Mouse (Mus musculus): ENCODE measurements around the gene Vta1. TPM values are rescaled to one million over a fixed set of nuclear protein-coding genes. Genes with fewer than 3 reads are reported as not detected.
A peak's percentile ranks its signal among the peaks of the same experiment; 100 is the strongest.

Gene Vta1
- 80.4 TPM for polyA plus RNA-seq (2012; fragmentation: generic; extraction: Trizol)

DNA sequence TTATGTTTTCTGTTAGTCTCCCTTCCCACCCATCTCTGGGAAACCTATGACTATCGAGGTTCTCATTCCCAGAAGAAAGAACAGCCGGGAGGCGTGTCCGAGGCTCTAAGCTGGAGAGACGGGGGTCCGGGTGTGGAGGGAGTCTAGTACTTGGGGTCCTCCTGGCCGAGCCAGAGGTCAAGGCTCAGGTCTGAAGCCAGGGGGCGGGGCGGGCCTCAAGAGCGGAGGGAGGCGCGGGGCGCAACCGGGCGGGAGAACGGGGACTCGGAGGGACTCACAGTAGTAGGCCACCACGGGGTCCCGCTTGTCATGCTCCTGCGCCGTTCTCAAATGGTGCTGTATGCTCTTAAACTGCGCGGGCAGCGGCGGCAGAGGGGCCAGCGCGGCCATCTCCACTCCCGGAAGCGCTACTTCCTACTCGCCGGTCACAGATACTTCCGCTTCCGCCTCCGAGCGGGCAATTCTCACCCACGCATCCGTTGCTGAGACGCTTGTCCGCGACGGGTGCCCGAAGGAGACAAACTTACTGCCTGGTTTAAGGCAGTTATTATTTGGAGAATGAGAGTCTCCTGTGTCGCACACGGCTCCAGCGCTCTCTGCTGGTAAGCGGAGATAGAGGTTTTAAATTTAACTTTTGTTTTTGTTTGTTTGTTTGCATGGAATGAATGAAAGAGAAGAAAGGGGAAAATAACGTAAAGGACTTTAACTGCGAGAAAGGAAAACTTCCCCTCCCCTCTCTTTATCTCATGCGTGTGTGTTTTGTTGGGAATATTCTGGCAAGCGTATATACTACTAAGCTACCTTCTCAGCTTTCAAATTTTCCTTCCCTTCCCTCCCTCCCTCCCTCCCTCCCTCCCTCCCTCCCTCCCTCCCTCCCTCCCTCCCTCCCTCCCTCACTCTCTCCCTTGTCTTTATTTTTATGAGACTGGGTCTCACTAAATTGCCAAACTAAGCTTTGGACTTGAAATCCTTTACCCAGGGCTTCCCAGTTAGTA, at the start of gene Vta1, which contains the start of gene Nmbr:
Gene Vta1, minus strand, starts transcription at position 489 of the 995 bp plus-strand sequence.
Gene Nmbr, plus strand, starts transcription at position 520 of the 995 bp plus-strand sequence.
- no peaks in the 10 kb centered on the region for H3K36me3 ChIP-seq (ENCODE audit: control insufficient read depth, insufficient read depth)
- peak within 1 kb of the TSS; percentile 88 for H3K4me2 ChIP-seq (ENCODE audit: low read depth)
- no peaks in the 10 kb centered on the region for H3K27me3 ChIP-seq (ENCODE audit: control insufficient read depth, insufficient read depth, insufficient read length)
- H3K79me2 ChIP-seq (ENCODE audit: control insufficient read depth, insufficient read depth): peaks cover 46% of the 10 kb centered on the region
- H3ac ChIP-seq (ENCODE audit: control insufficient read depth, insufficient read length): peak within 1 kb of the TSS; percentile 9
- TF ChIP-seq MYOD1 (IDR thresholded peaks at IDR 0.05; ENCODE audit: control insufficient read depth in 1 of 3, insufficient read length in 2 of 3, low read depth in 2 of 3) (no peak), POLR2AphosphoS2 (IDR thresholded peaks at IDR 0.05; ENCODE audit: insufficient read length, low read depth) (peak; percentile 72), TCF12 (IDR thresholded peaks at IDR 0.05; ENCODE audit: insufficient read depth, poor library complexity, severe bottlenecking) (no peak), POLR2A (IDR thresholded peaks at IDR 0.05; ENCODE audit: insufficient read length, low read depth) (peak; percentile 73), TCF3 (IDR thresholded peaks at IDR 0.05; ENCODE audit: insufficient read length, low read depth) (no peak), MAX (IDR thresholded peaks at IDR 0.05; ENCODE audit: low read depth) (peak; percentile 28)
- H3K4me3 ChIP-seq: peak within 1 kb of the TSS; percentile 58

DNA sequence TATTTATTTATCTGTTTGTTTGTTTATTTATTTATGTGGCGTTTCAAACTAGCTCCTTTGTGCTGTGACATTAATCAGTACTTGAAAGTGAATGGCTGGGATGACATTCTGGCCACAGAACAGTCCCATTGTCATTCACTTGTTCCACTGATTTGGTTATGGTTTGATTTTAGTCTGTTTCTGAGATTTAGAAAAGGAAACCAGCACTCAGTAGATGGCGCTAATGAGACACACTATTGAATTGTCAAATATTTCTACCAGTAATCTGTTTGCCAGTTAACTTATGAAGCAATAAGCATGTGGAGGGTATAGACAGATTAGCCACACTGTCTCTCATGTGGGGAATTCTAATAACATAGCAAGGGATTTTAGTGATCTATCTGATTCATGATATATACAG, 28.9 kb upstream of the Vta1 start:
- Histone ChIP-seq H3K79me2 (ENCODE audit: control insufficient read depth, insufficient read depth) (no peaks in the 10 kb centered on the region), H3K4me3 (no peak overlapping the region), H3K4me2 (ENCODE audit: low read depth) (no peak overlapping the region), H3ac (ENCODE audit: control insufficient read depth, insufficient read length) (no peak overlapping the region), H3K27me3 (ENCODE audit: control insufficient read depth, insufficient read depth, insufficient read length) (no peaks in the 10 kb centered on the region), H3K36me3 (ENCODE audit: control insufficient read depth, insufficient read depth) (no peaks in the 10 kb centered on the region)
- TF ChIP-seq MYOD1 (IDR thresholded peaks at IDR 0.05; ENCODE audit: control insufficient read depth in 1 of 3, insufficient read length in 2 of 3, low read depth in 2 of 3) (no peak), MYOG (IDR thresholded peaks at IDR 0.05; ENCODE audit: control insufficient read depth in 1 of 3, insufficient read depth in 1 of 3, insufficient read length in 2 of 3, low read depth in 2 of 3) (no peak), CEBPB (IDR thresholded peaks at IDR 0.05; ENCODE audit: insufficient read depth, poor library complexity, severe bottlenecking) (no peak), SRF (IDR thresholded peaks at IDR 0.05; ENCODE audit: control insufficient read depth, insufficient read length, low read depth) (no peak), POLR2AphosphoS2 (IDR thresholded peaks at IDR 0.05; ENCODE audit: insufficient read length, low read depth) (no peak), POLR2A (IDR thresholded peaks at IDR 0.05; ENCODE audit: insufficient read length, low read depth) (no peak)

DNA sequence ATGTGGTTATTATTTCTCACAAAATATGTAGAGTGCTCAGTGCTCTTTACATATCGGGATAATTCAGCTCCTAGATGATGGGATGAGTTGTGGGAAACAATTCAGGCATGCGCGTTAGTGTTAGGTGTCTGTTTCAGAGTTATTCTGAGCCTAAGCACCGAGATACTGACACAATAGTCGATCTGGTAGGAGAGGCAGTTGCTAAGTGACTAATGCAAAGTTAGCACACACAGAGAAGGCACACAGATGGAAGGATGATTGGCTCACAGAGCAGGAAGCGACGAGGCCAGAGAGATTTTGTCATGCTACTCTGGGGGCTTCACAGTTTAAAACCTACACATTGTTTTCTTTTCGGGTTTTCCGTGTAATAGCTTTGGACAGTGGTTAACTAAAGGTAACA, 20.3 kb upstream of the Vta1 start:
- no peak overlapping the region for H3K4me2 ChIP-seq (ENCODE audit: low read depth)
- no peak overlapping the region for H3ac ChIP-seq (ENCODE audit: control insufficient read depth, insufficient read length)
- TF ChIP-seq MYOD1 (IDR thresholded peaks at IDR 0.05; ENCODE audit: control insufficient read depth in 1 of 3, insufficient read length in 2 of 3, low read depth in 2 of 3): no peak
- no peak for TF ChIP-seq TCF12 (IDR thresholded peaks at IDR 0.05; ENCODE audit: insufficient read depth, poor library complexity, severe bottlenecking)
- TF ChIP-seq CEBPB (IDR thresholded peaks at IDR 0.05; ENCODE audit: insufficient read depth, poor library complexity, severe bottlenecking): no peak
- TF ChIP-seq E2F4 (IDR thresholded peaks at IDR 0.05; ENCODE audit: insufficient read depth): no peak
- no peak for TF ChIP-seq REST (IDR thresholded peaks at IDR 0.05; ENCODE audit: insufficient read depth, insufficient read length)
- TF ChIP-seq TCF3 (IDR thresholded peaks at IDR 0.05; ENCODE audit: insufficient read length, low read depth): no peak
- no peak for TF ChIP-seq USF1 (IDR thresholded peaks at IDR 0.05; ENCODE audit: low read depth)
- no peak for TF ChIP-seq MAX (IDR thresholded peaks at IDR 0.05; ENCODE audit: low read depth)
- TF ChIP-seq POLR2A (IDR thresholded peaks at IDR 0.05; ENCODE audit: insufficient read length, low read depth): no peak
- TF ChIP-seq POLR2AphosphoS2 (IDR thresholded peaks at IDR 0.05; ENCODE audit: insufficient read length, low read depth): no peak
- no peak for TF ChIP-seq SRF (IDR thresholded peaks at IDR 0.05; ENCODE audit: control insufficient read depth, insufficient read length, low read depth)
- TF ChIP-seq MYOG (IDR thresholded peaks at IDR 0.05; ENCODE audit: control insufficient read depth in 1 of 3, insufficient read depth in 1 of 3, insufficient read length in 2 of 3, low read depth in 2 of 3): no peak
- no peak overlapping the region for H3K4me3 ChIP-seq
- no peaks in the 10 kb centered on the region for H3K36me3 ChIP-seq (ENCODE audit: control insufficient read depth, insufficient read depth)
- no peaks in the 10 kb centered on the region for H3K27me3 ChIP-seq (ENCODE audit: control insufficient read depth, insufficient read depth, insufficient read length)
- no peaks in the 10 kb centered on the region for H3K79me2 ChIP-seq (ENCODE audit: control insufficient read depth, insufficient read depth)

DNA sequence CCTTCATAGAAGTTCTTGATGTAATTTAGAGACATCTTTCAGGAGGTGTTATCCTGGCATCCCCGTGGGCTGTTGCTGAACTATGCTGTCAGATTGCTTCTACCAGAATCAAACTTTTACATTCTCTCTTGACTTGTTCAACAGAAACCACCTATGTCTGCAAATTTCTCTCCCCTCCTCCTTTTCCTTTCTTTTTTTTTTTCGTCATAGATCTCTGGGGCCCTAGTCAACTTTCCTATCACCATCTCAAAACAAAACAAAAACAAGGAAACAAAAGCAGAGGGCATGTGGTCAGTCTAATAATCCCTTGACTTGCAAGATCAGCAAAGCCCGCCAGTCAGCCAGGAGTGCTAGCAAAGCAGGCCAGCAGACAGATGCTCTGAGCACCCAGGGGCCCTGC, 12.8 kb upstream of the Vta1 start, which contains the start of gene Gje1:
Gene Gje1, minus strand, starts transcription at position 101 of the 400 bp plus-strand sequence.
- no peaks in the 10 kb centered on the region for H3K27me3 ChIP-seq (ENCODE audit: control insufficient read depth, insufficient read depth, insufficient read length)
- no peaks in the 10 kb centered on the region for H3K36me3 ChIP-seq (ENCODE audit: control insufficient read depth, insufficient read depth)
- no peak within 1 kb of the TSS for H3K4me3 ChIP-seq
- TF ChIP-seq TCF3 (IDR thresholded peaks at IDR 0.05; ENCODE audit: insufficient read length, low read depth) (no peak), REST (IDR thresholded peaks at IDR 0.05; ENCODE audit: insufficient read depth, insufficient read length) (no peak), POLR2AphosphoS2 (IDR thresholded peaks at IDR 0.05; ENCODE audit: insufficient read length, low read depth) (no peak), E2F4 (IDR thresholded peaks at IDR 0.05; ENCODE audit: insufficient read depth) (no peak)
- no peaks in the 10 kb centered on the region for H3K79me2 ChIP-seq (ENCODE audit: control insufficient read depth, insufficient read depth)
- H3ac ChIP-seq (ENCODE audit: control insufficient read depth, insufficient read length): no peak within 1 kb of the TSS
- no peak within 1 kb of the TSS for H3K4me2 ChIP-seq (ENCODE audit: low read depth)

Measured in myocyte (in vitro differentiated cells).